Mouse (Mus musculus): ENCODE results near the gene Fbxo7.
"Not testable (repeated sequence)": the region's sequence is repeated elsewhere in the genome, so short reads cannot be mapped to it uniquely, and the experiment has no call there.

Gene Fbxo7

GRCm38 (mm10) chr10:86021749-86022473 is at the start of gene Fbxo7:
TSS of gene Fbxo7 (plus strand) at chr10:86021972.
- DNase-seq (ENCODE audit: low read depth, low spot score) = peak; percentile 84

DNA sequence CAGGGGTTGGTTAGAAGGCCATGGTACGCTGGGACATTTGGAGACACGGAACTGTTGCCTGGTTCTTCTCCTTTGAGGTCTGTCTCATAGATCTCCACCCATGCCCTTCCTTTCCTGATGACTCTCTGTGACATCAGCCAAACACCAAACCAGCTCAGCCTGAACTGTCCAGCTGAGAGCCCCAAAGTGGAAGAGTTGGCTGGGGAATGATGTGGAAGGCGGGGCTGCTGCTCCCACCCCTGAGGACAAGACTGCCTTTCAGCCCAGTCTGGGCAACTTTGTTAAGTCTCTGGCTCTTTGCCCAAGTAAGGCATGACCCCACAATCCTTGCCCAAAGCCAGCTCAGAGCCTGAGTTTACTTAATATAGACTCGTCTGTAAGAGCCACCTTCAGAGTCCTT is 48.9 kb upstream of the Fbxo7 start:
- no peak for DNase-seq (ENCODE audit: low read depth, low spot score)

- no peak for DNase-seq (ENCODE audit: low read depth, low spot score)
Observed at GRCm38 (mm10) chr10:85989412-85990115, 32.2 kb upstream of the Fbxo7 start.

DNA sequence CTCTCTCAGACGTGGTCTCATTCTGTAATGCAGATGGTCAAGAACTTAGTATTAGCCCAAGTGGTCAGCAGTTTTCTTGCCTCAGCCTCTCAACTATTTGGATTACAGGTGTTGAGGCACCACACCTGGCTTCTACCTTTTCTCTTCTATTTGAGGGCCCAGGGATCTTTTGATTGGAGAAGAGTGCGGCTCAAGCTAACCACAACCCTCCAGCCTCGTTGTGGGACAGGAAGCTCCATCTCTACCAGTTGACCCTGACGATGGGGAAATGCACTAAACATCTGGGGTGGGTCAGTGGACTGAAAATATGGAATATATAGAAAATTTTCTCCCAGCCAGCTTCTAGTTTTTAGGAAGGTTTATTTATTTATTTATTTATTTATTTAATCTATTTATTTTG is 29.4 kb upstream of the Fbxo7 start:
- DNase-seq (ENCODE audit: low read depth, low spot score) = no peak

GRCm38 (mm10) chr10:85993836-85994235 is 27.9 kb upstream of the Fbxo7 start:
- no peak for DNase-seq (ENCODE audit: low read depth, low spot score)

DNA sequence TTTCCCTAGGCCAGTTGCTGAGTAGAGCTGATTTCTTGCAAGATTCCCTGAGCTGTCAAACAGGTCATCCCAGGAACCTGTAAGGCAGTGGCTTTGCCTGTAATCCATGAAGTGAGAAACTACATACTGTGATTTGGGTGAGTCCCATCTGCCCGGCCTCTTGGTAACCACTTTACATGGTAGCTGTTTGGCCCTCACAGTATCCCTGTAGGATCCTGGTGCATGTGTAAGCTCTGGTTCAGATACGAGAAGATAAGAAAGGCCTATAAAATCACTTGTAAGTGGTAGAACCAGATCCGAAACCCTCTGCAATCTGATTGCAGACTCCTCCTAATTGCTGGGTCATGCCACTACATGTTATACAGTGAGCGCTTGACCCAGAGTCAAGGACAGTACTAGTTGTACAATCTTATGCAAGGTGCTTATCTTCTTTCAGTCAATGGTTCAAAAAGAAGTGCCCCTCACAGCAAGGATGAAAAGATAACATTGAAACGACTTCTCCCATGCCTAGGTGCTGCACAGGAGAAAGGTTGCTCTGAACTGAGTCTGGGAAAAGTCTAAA is 27.1 kb upstream of the Fbxo7 start:
- no peak for DNase-seq (ENCODE audit: low read depth, low spot score)

DNA sequence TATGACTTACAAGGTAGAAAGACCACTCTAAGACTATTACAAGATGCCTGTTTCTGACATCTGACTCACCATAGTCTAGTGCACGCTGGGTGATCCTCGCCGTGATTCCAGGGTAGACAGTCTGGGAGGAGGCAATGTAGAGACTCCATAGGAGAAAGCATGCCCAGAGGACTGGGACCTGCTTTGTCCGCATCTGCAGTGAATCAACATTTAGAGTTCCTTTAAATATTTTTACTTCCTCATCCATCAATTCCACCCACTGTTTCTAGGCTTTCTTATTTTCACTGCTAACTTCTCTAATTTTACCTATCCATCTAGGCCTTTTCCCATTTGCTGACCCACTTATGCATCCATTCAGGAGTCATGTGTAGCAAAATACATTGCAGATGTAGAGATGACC is 21.3 kb upstream of the Fbxo7 start:
- no peak for DNase-seq (ENCODE audit: low read depth, low spot score)

- DNase-seq (ENCODE audit: low read depth, low spot score) = no peak
Observed at GRCm38 (mm10) chr10:86006455-86006854, 15.3 kb upstream of the Fbxo7 start.

- no peak for DNase-seq (ENCODE audit: low read depth, low spot score)
Observed at GRCm38 (mm10) chr10:86009688-86010087, 12.1 kb upstream of the Fbxo7 start.

- DNase-seq (ENCODE audit: low read depth, low spot score) = no peak
Observed at GRCm38 (mm10) chr10:86010636-86011035, 11.1 kb upstream of the Fbxo7 start.

GRCm38 (mm10) chr10:86011172-86011571 is 10.6 kb upstream of the Fbxo7 start:
- no peak for DNase-seq (ENCODE audit: low read depth, low spot score)

- DNase-seq (ENCODE audit: low read depth, low spot score) = no peak
Observed at GRCm38 (mm10) chr10:86011781-86012180, 10.0 kb upstream of the Fbxo7 start, which contains the start of gene Bpifc. TSS of gene Bpifc (minus strand) at chr10:86011895.

- DNase-seq (ENCODE audit: low read depth, low spot score) = no peak
Observed at GRCm38 (mm10) chr10:86017781-86018180, 4.0 kb upstream of the Fbxo7 start.

- DNase-seq (ENCODE audit: low read depth, low spot score) = no peak
Observed at GRCm38 (mm10) chr10:86018813-86019212, 3.0 kb upstream of the Fbxo7 start.

DNA sequence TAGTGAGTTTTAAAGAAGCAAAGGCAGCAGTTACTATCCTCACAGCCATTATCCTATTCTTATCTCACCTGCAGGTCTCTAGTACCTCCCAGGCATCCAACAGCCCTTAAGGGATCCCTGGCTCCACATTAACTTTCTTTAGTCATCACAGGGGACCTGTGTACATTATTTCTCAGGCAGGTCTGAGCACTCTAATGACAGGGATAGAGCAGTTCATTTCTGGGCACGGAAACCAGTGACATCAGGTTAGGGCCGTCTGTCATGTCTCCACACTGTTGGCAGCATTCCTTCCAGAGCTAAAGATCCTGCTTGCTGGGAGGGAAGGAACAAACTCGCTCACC is 394 bp upstream of the Fbxo7 start:
- DNase-seq (ENCODE audit: low read depth, low spot score) = no peak

DNA sequence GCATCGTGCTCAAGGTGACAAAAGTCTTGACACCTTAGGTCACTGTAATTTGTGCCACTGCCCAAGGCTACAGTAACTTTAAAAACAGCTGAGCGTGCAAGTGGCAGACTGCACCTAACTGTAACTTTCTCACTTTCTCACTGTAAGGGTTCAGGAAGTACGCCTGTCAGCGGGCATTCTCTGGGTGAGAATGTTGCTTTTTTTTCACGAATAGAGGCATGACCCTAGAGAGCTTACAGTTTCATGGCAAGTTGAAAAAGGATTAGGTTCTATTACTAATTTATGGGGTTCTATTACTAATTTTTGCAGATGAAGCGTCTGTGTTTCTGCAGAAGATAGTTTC is 673 bp downstream of the Fbxo7 start:
- DNase-seq (ENCODE audit: low read depth, low spot score) = no peak

- no peak for DNase-seq (ENCODE audit: low read depth, low spot score)
Observed at GRCm38 (mm10) chr10:86023149-86023548, 1.4 kb downstream of the Fbxo7 start.

DNA sequence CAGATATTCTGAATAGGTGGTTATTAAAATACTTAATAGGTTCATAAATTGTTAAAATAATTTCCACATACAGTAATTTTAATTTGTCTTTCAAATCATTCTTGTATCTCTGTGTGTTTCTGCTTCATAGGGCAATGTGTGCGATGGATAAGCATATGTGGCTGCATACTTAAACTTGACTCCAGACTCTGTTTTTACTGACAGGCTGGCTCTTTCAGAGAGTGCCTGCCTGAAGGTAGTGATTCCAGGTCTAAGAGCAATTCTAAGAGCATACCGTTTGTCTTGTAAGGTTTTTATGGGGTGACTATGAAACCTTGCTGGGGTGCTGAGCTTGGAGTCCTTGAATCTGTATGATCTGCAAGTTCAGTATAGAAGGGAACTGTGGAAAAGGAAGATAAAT is 4.1 kb downstream of the Fbxo7 start:
- DNase-seq (ENCODE audit: low read depth, low spot score) = no peak

GRCm38 (mm10) chr10:86026354-86026753 is 4.6 kb downstream of the Fbxo7 start:
- no peak for DNase-seq (ENCODE audit: low read depth, low spot score)

DNA sequence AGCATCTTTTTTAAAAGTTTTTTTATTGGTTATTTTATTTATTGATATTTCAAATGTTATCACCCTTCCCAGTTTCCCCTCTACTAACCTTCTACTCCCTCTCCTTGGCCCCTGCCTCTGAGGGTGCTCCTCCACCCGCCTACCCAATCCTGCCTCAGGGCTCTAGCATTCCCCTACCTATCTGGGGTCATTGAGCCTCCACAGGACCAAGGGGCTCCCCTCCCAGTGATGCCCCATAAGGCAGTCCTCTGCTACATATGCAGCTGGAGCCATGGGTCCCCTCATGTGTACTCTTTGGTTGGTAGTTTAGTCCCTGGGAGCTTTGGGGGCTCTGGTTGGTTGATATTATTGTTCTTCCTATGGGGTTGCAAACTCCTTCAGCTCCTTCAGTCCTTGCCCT is 5.0 kb downstream of the Fbxo7 start:
- not testable (repeated sequence) for DNase-seq (ENCODE audit: low read depth, low spot score)

DNA sequence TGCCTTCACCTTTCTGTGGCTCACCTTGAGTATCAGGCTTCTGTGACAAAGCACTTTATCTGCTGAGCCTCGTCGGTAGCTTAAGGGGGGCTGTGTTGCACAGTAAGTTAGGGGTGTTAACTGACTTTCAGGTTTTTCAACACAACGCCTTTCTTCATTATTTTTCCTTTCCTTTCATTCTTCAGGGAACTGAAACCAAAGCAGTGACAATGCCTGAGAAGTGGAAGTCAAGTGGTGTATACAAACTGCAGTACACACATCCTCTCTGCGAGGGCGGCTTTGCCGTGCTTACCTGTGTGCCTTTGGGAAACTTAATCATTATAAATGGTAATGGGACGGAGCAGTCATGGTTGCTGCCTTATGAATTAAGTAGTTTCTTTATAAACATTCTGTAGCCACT is 9.0 kb downstream of the Fbxo7 start:
- DNase-seq (ENCODE audit: low read depth, low spot score) = no peak

GRCm38 (mm10) chr10:86032517-86032916 is 10.7 kb downstream of the Fbxo7 start:
- DNase-seq (ENCODE audit: low read depth, low spot score) = no peak
